Mouse (Mus musculus): Measurements from ENCODE around the gene Pde4a.

GRCm38 (mm10) chr9:21198960-21199359 lies 33.4 kb downstream of the Pde4a start:
- TF ChIP-seq CTCF (IDR thresholded peaks at IDR 0.05; ENCODE audit: low read depth) (no peak), EP300 (optimal IDR thresholded peaks at IDR 0.05) (no peak)
